Comparison of ENCODE assay signal across 12 mouse cellular contexts in the genomic region with DNA sequence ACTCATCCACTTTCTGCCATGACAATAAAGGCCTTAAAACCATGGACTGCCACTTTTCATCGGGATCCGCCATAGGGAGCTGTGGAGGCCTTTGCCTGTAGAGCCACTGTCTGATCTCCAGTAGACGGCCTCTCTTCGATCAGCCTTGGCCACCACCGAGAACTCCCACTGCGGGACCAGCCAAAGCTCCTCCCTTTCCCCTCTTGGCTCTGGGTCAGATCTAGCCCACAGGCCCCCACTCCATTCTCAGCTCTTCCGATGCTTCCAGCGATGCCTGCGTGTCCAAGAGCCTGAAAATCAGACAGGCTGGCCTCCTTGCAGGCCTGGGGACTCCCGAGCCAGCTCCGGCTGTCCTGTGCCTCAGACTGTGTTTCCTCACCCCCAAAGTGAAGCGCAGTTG. TPM values are rescaled to one million over a fixed set of nuclear protein-coding genes. Genes with fewer than 3 reads are reported as not detected.
"Had no signal": no experiment of that assay in that cellular context is flagged by ENCODE, and none has a peak within 500 bp of the region (broad histone marks: within the 10 kb centered on the region; RNA-seq: fewer than 3 reads in every experiment).

No protein-coding gene starts in this region.

- H3K4me3 ChIP-seq: lung, embryonic 15.5 days; midbrain, embryonic 12.5 days had no signal

- H3K27ac ChIP-seq: liver, embryonic 14.5 days; lung, embryonic 15.5 days; macrophage; midbrain, embryonic 12.5 days had no signal

- H3K4me2 ChIP-seq: lung, embryonic 15.5 days; midbrain, embryonic 12.5 days had no signal

- DNase-seq: kidney, adult 9 months; kidney, postnatal 14 days; kidney, postnatal 4 days; lung, adult 18-20 months; thymus, adult 18-20 months; thymus, postnatal 36 days had no signal

- H3K36me3 ChIP-seq: lung, embryonic 15.5 days; midbrain, embryonic 12.5 days had no signal

- H3K9ac ChIP-seq: liver, embryonic 14.5 days; lung, embryonic 15.5 days; midbrain, embryonic 12.5 days had no signal

- H3K27me3 ChIP-seq: lung, embryonic 15.5 days; midbrain, embryonic 12.5 days had no signal

- H3K9me3 ChIP-seq: lung, embryonic 15.5 days; midbrain, embryonic 12.5 days had no signal

- ATAC-seq: midbrain, embryonic 16.5 days had no signal

- H3K4me1 ChIP-seq: lung, embryonic 15.5 days; midbrain, embryonic 12.5 days had no signal

RNA-seq across cellular contexts. Expression of a gene that starts 33.5 kb away (rescaled TPM):
- polyA plus RNA-seq: macrophage; small intestine, adult 2 months had no signal
